Mouse (Mus musculus): ENCODE measurements around the gene Pcbp3. TPM values are rescaled to one million over a fixed set of nuclear protein-coding genes. Genes with fewer than 3 reads are reported as not detected.
A peak's percentile ranks its signal among the peaks of the same experiment; 100 is the strongest.

Pcbp3 gene
- polyA plus RNA-seq, 1 experiment from 2014 or later: 29.0 TPM

DNA sequence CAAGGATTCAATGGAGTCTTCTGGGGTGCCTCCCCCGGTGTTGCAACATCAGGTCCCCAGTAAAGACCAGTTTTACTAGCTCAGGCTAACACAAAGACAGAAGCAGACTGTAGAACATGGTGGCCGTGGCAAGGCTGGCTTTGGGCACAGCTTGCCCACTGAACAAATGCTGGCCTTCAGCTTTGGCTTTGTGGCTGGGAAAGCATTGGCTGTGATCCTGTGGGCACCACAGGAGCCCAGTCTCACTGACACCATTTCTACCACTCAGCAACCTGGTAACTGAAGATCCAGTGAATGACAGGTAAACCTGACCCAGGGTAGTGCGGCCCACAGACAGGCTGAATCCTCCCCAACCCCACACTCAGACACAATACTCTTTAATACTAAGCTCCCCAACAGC is 167.6 kb downstream of the Pcbp3 start:
- no peaks in the 10 kb centered on the region for H3K27me3 ChIP-seq (replicated peaks; ENCODE audit: control insufficient read depth, insufficient read depth, low read length)
- no peaks in the 10 kb centered on the region for H3K9me3 ChIP-seq (ENCODE audit: control insufficient read depth, low read length)
- H3K4me1 ChIP-seq (replicated peaks; ENCODE audit: control insufficient read depth, insufficient read depth, low read length): no peaks in the 10 kb centered on the region
- no peaks in the 10 kb centered on the region for H3K36me3 ChIP-seq (ENCODE audit: control insufficient read depth, insufficient read depth, low read length)
- no peak overlapping the region for H3K9ac ChIP-seq (ENCODE audit: low read length)
- DNase-seq (ENCODE audit: low spot score) (no peak), ATAC-seq (replicated peaks; ENCODE audit: low FRiP score, low TSS enrichment, low read depth) (no peak)
- H3K4me3 ChIP-seq (ENCODE audit: low read depth, low read length): no peak overlapping the region
- no peak overlapping the region for H3K27ac ChIP-seq (ENCODE audit: low read depth)
- H3K4me2 ChIP-seq (ENCODE audit: low read length): no peak overlapping the region
- WGBS: 92% methylated on average over 3 of the region's 3 CpGs

DNA sequence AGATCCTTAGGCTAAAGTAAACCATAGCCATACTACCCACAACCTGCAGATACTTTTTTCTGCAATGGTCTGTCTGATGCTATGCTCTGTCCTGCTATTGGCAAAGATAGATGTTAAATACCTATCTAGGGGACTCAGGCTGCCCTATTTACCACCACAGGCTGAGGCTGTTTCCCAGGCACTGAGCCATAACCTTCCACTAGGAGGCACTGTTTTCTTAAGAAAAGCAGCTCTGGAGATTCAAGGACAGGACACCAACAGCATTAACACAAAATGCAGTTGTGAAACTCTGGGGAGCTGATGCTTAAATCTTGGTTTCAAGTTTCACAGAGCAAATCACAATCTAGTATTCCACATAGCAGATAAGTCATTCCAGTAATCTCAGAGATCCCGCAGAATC is 170.2 kb downstream of the Pcbp3 start:
- Histone ChIP-seq H3K4me1 (replicated peaks; ENCODE audit: control insufficient read depth, insufficient read depth, low read length) (no peaks in the 10 kb centered on the region), H3K27ac (ENCODE audit: low read depth) (no peak overlapping the region), H3K9ac (ENCODE audit: low read length) (no peak overlapping the region), H3K27me3 (replicated peaks; ENCODE audit: control insufficient read depth, insufficient read depth, low read length) (no peaks in the 10 kb centered on the region), H3K4me2 (ENCODE audit: low read length) (no peak overlapping the region), H3K9me3 (ENCODE audit: control insufficient read depth, low read length) (no peaks in the 10 kb centered on the region), H3K4me3 (ENCODE audit: low read depth, low read length) (no peak overlapping the region), H3K36me3 (ENCODE audit: control insufficient read depth, insufficient read depth, low read length) (no peaks in the 10 kb centered on the region)
- ATAC-seq (replicated peaks; ENCODE audit: low FRiP score, low TSS enrichment, low read depth) (no peak), DNase-seq (ENCODE audit: low spot score) (no peak)
- WGBS: 72% methylated on average over 1 of the region's 1 CpGs

DNA sequence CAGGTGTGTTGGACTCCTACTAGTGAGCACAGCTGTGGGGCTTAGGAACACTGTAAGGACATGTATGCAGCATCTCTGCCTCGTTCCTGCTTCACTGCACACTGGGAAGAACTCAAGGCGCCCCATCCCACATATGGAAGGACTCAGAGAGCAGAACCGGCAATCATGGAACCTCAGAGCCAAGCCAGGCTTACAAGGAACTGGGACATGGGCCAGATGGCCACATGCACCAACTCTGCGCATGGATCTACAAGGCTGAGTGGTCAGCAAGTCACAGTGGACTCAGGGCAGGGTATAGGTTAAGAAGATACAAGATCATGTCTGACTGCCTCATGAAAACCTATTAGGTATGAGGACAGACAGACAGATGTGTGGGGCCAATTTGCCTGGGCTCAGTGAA is 171.8 kb downstream of the Pcbp3 start:
- no peak overlapping the region for H3K4me3 ChIP-seq (ENCODE audit: low read depth, low read length)
- ATAC-seq (replicated peaks; ENCODE audit: low FRiP score, low TSS enrichment, low read depth) (no peak), DNase-seq (ENCODE audit: low spot score) (no peak)
- WGBS: 89% methylated on average over 4 of the region's 4 CpGs
- no peaks in the 10 kb centered on the region for H3K27me3 ChIP-seq (replicated peaks; ENCODE audit: control insufficient read depth, insufficient read depth, low read length)
- H3K27ac ChIP-seq (ENCODE audit: low read depth): no peak overlapping the region
- no peaks in the 10 kb centered on the region for H3K36me3 ChIP-seq (ENCODE audit: control insufficient read depth, insufficient read depth, low read length)
- H3K9ac ChIP-seq (ENCODE audit: low read length): no peak overlapping the region
- H3K4me2 ChIP-seq (ENCODE audit: low read length): no peak overlapping the region
- H3K9me3 ChIP-seq (ENCODE audit: control insufficient read depth, low read length): no peaks in the 10 kb centered on the region
- H3K4me1 ChIP-seq (replicated peaks; ENCODE audit: control insufficient read depth, insufficient read depth, low read length): no peaks in the 10 kb centered on the region

DNA sequence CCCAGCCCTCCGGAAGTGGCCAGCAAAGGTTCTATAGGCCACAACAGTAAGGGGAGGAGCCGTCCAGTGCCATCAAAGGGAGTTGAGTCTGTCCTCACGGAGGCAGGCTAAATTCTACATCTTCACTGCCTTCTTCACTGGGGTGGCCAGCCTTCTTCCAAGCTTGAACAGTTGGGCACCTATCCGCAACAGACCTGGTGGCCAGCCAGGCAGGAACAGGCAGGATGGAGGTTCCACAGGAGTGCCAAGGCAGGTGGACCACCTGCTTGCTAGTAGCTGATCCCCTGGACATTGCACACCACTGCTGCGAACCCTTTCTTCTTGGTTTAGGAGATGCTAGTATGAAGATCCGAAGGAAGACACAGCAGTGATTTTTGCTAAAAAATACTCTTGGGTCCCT is 176.4 kb downstream of the Pcbp3 start:
- 82% methylated on average over 6 of the region's 6 CpGs for WGBS
- Histone ChIP-seq H3K4me1 (replicated peaks; ENCODE audit: control insufficient read depth, insufficient read depth, low read length) (no peaks in the 10 kb centered on the region), H3K27ac (ENCODE audit: low read depth) (no peak overlapping the region), H3K36me3 (ENCODE audit: control insufficient read depth, insufficient read depth, low read length) (no peaks in the 10 kb centered on the region), H3K9ac (ENCODE audit: low read length) (no peak overlapping the region), H3K9me3 (ENCODE audit: control insufficient read depth, low read length) (no peaks in the 10 kb centered on the region), H3K4me3 (ENCODE audit: low read depth, low read length) (no peak overlapping the region), H3K4me2 (ENCODE audit: low read length) (no peak overlapping the region), H3K27me3 (replicated peaks; ENCODE audit: control insufficient read depth, insufficient read depth, low read length) (no peaks in the 10 kb centered on the region)
- no peak for ATAC-seq (replicated peaks; ENCODE audit: low FRiP score, low TSS enrichment, low read depth)
- DNase-seq (ENCODE audit: low spot score): no peak

DNA sequence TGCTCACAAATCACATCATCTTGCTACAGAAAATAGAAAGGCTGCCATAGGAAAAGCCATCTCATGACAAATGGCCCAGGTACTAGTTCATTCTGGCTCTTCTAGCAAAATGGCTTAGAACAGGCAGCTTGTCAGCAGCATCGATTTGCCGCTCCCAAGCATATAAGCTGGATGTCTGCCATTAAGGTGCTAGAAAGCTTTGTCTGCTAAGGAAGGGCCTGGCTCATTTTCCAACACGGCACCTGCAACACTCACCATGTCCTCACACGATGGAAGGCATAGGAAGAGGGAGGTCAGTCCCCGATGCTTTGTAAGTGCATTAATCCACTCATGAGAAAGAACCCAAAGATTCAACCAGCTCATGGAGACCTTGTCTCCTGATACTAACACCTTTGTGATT is 182.5 kb downstream of the Pcbp3 start:
- WGBS: 91% methylated on average over 5 of the region's 5 CpGs
- no peak for DNase-seq (ENCODE audit: low spot score)
- H3K9me3 ChIP-seq (ENCODE audit: control insufficient read depth, low read length): no peaks in the 10 kb centered on the region

DNA sequence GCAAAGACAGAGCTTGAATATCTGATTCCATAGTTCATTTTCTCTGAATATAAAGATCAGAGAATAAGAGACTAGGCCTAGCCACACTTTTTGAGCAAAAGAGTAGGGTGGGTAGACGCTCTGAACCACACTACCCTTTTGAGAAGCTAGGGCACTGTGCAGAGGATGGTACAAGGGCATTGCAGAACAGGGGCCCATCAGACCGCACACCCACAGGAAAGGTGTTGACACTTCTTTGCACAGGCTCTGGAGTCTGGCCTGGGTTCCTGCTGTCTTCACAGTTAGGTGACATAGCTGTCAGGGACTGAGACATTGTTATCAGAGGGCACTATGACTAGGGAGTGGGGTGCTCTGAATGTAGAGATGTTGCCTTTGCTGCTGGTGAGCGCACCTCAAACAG is 190.1 kb downstream of the Pcbp3 start:
- Histone ChIP-seq H3K9ac (ENCODE audit: low read length) (no peak overlapping the region), H3K27me3 (replicated peaks; ENCODE audit: control insufficient read depth, insufficient read depth, low read length) (no peaks in the 10 kb centered on the region), H3K9me3 (ENCODE audit: control insufficient read depth, low read length) (no peaks in the 10 kb centered on the region), H3K4me2 (ENCODE audit: low read length) (no peak overlapping the region), H3K4me1 (replicated peaks; ENCODE audit: control insufficient read depth, insufficient read depth, low read length) (no peaks in the 10 kb centered on the region), H3K4me3 (ENCODE audit: low read depth, low read length) (no peak overlapping the region), H3K36me3 (ENCODE audit: control insufficient read depth, insufficient read depth, low read length) (peaks cover 6% of the 10 kb centered on the region), H3K27ac (ENCODE audit: low read depth) (no peak overlapping the region)
- WGBS: 94% methylated on average over 3 of the region's 3 CpGs
- ATAC-seq (replicated peaks; ENCODE audit: low FRiP score, low TSS enrichment, low read depth) (no peak), DNase-seq (ENCODE audit: low spot score) (no peak)

More for the DNA sequence above, 182.5 kb downstream of the Pcbp3 start:
- Histone ChIP-seq H3K4me1 (replicated peaks; ENCODE audit: control insufficient read depth, insufficient read depth, low read length) (no peaks in the 10 kb centered on the region), H3K27ac (ENCODE audit: low read depth) (no peak overlapping the region), H3K4me2 (ENCODE audit: low read length) (no peak overlapping the region), H3K27me3 (replicated peaks; ENCODE audit: control insufficient read depth, insufficient read depth, low read length) (no peaks in the 10 kb centered on the region), H3K36me3 (ENCODE audit: control insufficient read depth, insufficient read depth, low read length) (no peaks in the 10 kb centered on the region), H3K9ac (ENCODE audit: low read length) (no peak overlapping the region), H3K4me3 (ENCODE audit: low read depth, low read length) (no peak overlapping the region)
- no peak for ATAC-seq (replicated peaks; ENCODE audit: low FRiP score, low TSS enrichment, low read depth)

DNA sequence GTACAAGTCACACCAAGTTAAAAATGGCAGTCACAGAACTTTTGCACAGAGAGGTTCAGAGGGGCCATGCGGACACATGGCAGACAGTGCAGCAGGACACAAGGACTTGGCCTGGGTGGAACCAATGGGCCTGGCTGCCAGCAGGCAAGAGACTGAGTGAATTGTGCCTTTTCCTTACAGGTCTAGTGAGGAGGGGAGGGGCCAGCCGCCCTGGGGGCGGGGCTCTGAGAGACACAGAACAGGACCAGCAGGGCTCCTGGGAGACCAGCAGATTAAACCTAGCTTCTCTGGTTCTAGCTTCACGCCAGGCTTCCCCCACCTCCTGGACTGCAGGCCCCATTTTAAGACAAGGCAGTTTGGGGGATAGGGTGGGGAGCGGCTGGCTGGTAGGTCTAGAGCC is 190.6 kb downstream of the Pcbp3 start:
- Histone ChIP-seq H3K27ac (ENCODE audit: low read depth) (no peak overlapping the region), H3K4me2 (ENCODE audit: low read length) (no peak overlapping the region), H3K9me3 (ENCODE audit: control insufficient read depth, low read length) (no peaks in the 10 kb centered on the region), H3K36me3 (ENCODE audit: control insufficient read depth, insufficient read depth, low read length) (peaks cover 6% of the 10 kb centered on the region), H3K4me1 (replicated peaks; ENCODE audit: control insufficient read depth, insufficient read depth, low read length) (no peaks in the 10 kb centered on the region), H3K9ac (ENCODE audit: low read length) (no peak overlapping the region), H3K27me3 (replicated peaks; ENCODE audit: control insufficient read depth, insufficient read depth, low read length) (no peaks in the 10 kb centered on the region), H3K4me3 (ENCODE audit: low read depth, low read length) (no peak overlapping the region)
- WGBS: 53% methylated on average over 5 of the region's 5 CpGs
- no peak for ATAC-seq (replicated peaks; ENCODE audit: low FRiP score, low TSS enrichment, low read depth)
- DNase-seq (ENCODE audit: low spot score): no peak

DNA sequence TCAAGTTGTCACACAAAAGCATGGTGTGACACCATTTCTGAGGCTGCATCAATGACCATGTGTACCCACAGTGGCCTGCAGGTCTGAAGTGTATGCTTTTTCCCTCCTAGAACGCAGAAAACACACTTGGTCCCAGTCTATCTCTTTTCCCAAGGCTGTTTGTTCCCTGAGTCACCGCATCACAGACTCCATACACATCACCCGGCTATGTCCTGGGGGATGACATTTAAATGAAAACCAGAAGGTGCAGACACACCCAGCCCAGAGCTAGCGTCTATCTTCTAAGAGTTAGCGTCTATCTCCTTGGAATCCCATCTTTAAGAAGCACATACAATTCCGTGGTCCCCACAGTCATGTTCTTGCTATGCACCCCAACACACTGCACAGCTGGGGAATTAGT is 192.1 kb downstream of the Pcbp3 start:
- ATAC-seq (replicated peaks; ENCODE audit: low FRiP score, low TSS enrichment, low read depth): no peak

DNA sequence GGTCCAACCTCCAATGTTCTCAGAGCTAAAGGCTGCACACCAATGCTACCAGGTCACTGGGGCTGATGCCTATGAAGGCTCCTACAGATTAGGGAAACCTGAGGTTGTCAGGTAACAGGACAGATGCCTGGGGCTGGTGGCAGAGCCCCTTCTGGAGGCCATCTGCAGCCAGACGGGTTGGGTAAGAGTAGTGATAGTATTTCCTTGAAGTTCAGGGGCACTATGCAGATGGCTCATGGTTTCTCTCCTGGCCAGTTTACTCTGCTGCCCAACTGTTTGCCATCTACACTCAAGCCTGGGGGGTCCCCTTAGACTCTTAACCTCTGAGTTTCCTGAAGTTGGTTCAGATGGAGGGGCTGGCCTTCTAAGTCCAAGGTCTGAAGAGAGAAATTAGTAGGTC is 195.5 kb downstream of the Pcbp3 start:
- 78% methylated on average over 1 of the region's 1 CpGs for WGBS
- H3K36me3 ChIP-seq (ENCODE audit: control insufficient read depth, insufficient read depth, low read length): peaks cover 6% of the 10 kb centered on the region
- H3K9me3 ChIP-seq (ENCODE audit: control insufficient read depth, low read length): no peaks in the 10 kb centered on the region
- DNase-seq (ENCODE audit: low spot score) (peak; percentile 38), ATAC-seq (replicated peaks; ENCODE audit: low FRiP score, low TSS enrichment, low read depth) (no peak)
- no peak overlapping the region for H3K9ac ChIP-seq (ENCODE audit: low read length)
- H3K4me3 ChIP-seq (ENCODE audit: low read depth, low read length): no peak overlapping the region
- no peak overlapping the region for H3K4me2 ChIP-seq (ENCODE audit: low read length)
- H3K4me1 ChIP-seq (replicated peaks; ENCODE audit: control insufficient read depth, insufficient read depth, low read length): no peaks in the 10 kb centered on the region
- H3K27me3 ChIP-seq (replicated peaks; ENCODE audit: control insufficient read depth, insufficient read depth, low read length): no peaks in the 10 kb centered on the region
- H3K27ac ChIP-seq (ENCODE audit: low read depth): no peak overlapping the region

More for the DNA sequence above, 192.1 kb downstream of the Pcbp3 start:
- 88% methylated on average over 6 of the region's 6 CpGs for WGBS
- Histone ChIP-seq H3K4me1 (replicated peaks; ENCODE audit: control insufficient read depth, insufficient read depth, low read length) (no peaks in the 10 kb centered on the region), H3K27me3 (replicated peaks; ENCODE audit: control insufficient read depth, insufficient read depth, low read length) (no peaks in the 10 kb centered on the region), H3K4me3 (ENCODE audit: low read depth, low read length) (no peak overlapping the region), H3K36me3 (ENCODE audit: control insufficient read depth, insufficient read depth, low read length) (peaks cover 6% of the 10 kb centered on the region), H3K4me2 (ENCODE audit: low read length) (no peak overlapping the region), H3K9me3 (ENCODE audit: control insufficient read depth, low read length) (no peaks in the 10 kb centered on the region), H3K27ac (ENCODE audit: low read depth) (no peak overlapping the region), H3K9ac (ENCODE audit: low read length) (no peak overlapping the region)
- no peak for DNase-seq (ENCODE audit: low spot score)
